Mouse (Mus musculus) frontal cortex, postnatal 36 days (tissue): ENCODE data around the gene Ugdh.
A peak's percentile ranks its signal among the peaks of the same experiment; 100 is the strongest.
"Not testable (repeated sequence)": the region's sequence is repeated elsewhere in the genome, so short reads cannot be mapped to it uniquely, and the experiment has no call there.

Source experiments
- DNase-seq, 2 experiments: peaks; one replicate each; pipeline ENCODE4 v3.0.0; 2022; ENCODE audit warnings: low spot score in 2 of 2

The Ugdh gene

GRCm38 (mm10) chr5:65435806-65436561 is at the start of gene Ugdh:
Gene Ugdh, minus strand, starts transcription at chr5:65435949.
- peak; percentile 92 to 96 for DNase-seq

DNA sequence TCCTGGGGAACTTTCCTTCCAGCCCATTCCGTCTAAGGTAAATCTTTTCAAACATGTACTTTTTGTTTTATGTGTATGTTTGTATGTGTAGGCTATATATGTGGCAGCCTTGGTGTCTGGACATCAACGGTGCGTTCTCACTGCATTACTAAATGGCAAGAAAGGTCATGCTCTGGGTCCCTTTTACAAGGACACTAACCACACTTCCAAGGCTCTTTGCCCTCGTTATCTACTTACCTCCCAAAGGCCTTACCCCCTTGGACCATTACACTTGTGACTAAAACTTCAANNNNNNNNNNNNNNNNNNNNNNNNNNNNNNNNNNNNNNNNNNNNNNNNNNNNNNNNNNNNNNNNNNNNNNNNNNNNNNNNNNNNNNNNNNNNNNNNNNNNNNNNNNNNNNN is 47.2 kb upstream of the Ugdh start:
- no peak for DNase-seq

DNA sequence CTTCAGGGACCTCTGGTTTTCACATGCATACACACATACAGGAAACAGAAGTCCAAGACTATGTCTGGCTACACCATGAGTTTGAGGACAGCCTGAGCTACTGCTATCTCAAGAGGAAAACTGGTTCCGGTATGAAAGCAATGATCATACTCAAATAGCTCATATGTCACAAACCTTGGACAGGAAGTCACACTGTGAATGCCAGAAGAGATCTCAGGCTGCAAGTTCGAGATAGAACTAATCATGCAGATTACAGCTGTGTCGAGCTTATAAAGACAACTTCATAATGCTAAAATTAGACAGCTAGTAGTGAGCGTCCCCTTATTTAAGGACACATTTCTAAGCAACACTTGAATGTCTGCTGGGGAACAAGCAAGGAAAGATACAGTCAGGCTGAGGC is 44.8 kb upstream of the Ugdh start:
- no peak for DNase-seq

DNA sequence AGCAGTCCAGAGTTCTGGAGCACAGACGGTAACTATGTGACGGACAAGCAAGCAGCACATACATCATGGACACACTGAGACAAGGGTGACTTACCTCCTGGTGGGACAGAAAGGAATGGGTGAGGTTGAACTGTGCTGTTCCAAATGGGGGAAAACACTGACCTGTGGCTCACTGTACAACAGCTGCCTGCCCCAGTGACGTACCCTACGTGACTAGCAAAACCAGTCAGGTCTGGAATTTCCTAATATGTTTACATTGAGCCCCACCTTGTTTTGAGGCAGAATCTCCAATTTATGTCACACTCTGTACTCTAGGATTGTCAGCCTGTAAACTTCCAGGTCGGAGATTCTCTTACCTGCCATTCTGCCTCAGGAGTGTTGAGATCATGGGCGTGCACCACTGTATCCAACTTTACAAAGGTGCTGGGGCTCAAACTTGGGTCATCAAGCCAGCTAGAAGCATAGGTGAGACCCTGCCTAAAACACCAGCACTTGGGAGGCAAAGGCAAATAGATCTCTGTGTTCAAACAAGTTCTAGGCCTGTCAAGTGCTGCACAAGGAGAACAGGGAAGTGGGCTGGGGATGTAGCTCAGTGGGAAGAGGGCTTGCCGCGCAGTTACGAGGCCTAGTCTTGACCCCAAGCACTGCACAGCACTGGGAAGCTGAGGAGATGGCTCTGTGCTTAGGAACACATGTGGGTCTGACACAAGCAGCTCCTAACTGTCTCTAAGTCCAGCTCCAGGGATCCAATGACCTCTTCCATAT is 44.1 kb upstream of the Ugdh start:
- no peak for DNase-seq

GRCm38 (mm10) chr5:65478224-65478623 is 42.5 kb upstream of the Ugdh start:
- no peak for DNase-seq

DNA sequence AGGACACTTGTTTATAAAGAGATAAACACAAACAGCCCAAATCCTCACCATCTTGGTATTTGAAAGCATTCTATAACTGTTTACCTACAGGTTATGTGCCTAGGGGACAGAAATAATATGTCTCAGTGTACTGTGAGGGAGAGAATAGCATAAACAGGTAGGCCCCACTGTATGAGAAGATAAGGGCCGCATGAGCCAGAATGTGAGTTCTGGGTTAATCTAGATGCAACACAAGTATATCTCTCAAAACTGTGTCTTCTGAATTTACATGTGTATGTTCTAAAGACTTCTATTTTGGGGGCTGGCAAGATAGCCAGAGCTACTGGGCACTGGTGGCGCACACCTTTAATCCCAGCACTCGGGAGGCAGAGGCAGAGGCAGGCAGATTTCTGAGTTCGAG is 41.0 kb upstream of the Ugdh start:
- DNase-seq: not testable (repeated sequence)

DNA sequence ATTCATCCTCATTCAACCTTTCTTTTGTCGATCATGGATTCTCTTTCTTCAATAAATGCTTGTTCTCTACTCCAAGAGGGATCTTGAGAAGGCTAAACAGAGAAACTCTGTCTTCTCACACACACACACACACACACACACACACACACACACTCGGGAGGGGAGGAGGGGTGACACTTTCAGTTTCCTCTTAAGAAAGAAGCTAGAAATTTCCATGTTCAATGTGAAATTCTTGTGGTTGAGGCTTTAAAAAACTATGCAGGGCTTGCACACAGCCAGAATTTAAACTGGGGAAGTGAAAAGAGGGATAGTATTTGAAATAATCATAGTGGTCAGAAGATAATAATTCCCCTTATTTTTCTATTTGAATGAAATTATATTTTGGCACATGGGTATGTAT is 40.1 kb upstream of the Ugdh start:
- DNase-seq: no peak

- DNase-seq: peak in 1 of 2 experiments; percentile 59
These were observed 34.0 kb upstream of the Ugdh start for GRCm38 (mm10) chr5:65469766-65470165.

- DNase-seq: no peak
These were observed 31.2 kb upstream of the Ugdh start for GRCm38 (mm10) chr5:65466911-65467310.

- DNase-seq: no peak
These were observed 24.6 kb upstream of the Ugdh start for GRCm38 (mm10) chr5:65460361-65460760.

- DNase-seq: no peak
These were observed 23.7 kb upstream of the Ugdh start for GRCm38 (mm10) chr5:65459454-65459853.

GRCm38 (mm10) chr5:65457846-65458245 is 22.1 kb upstream of the Ugdh start:
- DNase-seq: no peak

GRCm38 (mm10) chr5:65457086-65457827 is 21.5 kb upstream of the Ugdh start:
- no peak for DNase-seq

- no peak for DNase-seq
These were observed 19.0 kb upstream of the Ugdh start for GRCm38 (mm10) chr5:65454771-65455170.

DNA sequence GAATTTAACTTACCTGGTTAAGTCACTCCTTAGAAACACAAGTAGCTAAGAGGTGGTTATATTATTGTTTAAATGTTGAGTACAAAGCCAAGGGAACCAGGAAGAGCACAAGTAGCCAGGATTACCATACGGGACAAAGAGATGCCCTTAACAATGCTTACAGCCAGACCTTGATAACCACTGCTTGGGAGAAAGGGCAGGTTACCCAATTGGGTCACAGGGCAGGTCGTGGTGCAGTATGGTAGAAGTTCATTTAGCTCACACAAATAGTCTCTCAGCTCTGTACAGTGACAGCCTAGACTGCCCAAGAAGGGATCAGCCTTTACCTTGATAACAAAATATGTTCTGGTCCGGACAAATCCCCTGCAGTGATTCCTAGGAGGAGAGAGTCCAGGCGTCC is 13.2 kb upstream of the Ugdh start:
- no peak for DNase-seq

- no peak for DNase-seq
These were observed 12.1 kb upstream of the Ugdh start for GRCm38 (mm10) chr5:65447826-65448225.

DNA sequence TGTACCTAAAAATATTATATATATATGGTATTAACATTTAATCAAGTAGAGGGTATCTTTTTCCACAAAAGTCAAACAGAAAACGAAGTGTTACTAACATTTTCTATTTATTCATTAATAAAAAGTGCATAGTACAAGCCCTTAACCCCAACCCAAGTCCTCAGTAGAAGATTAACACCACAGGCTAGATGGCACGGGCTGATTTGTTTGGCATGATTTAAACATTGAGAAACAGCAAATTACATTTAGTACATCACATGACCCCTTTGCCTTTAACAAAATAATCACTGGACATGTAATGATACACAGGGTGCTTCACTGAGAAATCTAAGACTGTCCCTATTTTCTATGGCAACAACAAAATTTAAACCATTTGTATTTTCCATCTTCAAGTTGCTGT is 11.0 kb upstream of the Ugdh start:
- DNase-seq: no peak

DNA sequence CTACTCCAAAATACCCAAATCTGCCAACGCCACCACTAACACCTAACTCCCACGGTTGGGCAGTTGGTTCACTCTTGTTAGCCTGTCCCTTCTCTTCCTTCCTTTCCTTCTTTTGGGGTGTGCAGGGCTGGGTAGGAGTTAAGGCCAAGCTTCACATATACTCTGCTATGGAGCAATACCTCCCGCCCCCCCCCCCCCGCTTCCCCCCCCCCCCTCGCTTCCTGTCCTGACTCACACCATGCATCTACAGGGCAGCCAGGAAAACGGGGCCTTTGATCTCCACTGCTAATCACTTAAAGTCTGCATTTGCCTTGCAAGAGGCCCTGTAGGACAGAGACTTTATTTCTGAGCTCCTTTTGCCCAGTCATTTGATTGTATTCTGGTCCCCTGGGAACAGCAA is 9.2 kb upstream of the Ugdh start:
- DNase-seq: no peak

DNA sequence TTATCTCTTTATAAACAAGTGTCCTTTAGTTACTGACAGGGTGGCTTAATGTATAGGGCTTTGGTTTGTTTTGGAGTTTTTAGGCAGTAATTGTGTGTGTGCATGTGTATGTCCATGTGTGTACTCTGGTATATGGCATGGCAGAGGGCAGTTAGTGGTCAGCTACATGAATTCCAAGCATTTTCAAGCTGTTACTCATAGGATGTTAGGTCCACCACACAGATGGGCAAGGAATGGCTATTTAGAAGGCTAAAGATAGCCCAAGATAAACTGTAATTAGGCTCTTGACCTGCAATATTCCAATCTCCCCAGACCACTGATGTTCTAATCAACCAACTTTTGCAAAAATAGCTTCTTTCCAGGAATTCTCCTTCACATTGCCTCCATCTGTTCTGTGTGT is 2.3 kb upstream of the Ugdh start:
- no peak for DNase-seq

GRCm38 (mm10) chr5:65435363-65435805 is 365 bp downstream of the Ugdh start:
- DNase-seq: no peak

- DNase-seq: peak; percentile 21 to 51
These were observed 1.0 kb downstream of the Ugdh start for GRCm38 (mm10) chr5:65434471-65435362.
